Mouse (Mus musculus): ENCODE data around the gene Pmm2. TPM values are rescaled to one million over a fixed set of nuclear protein-coding genes. Genes with fewer than 3 reads are reported as not detected.

Gene Pmm2
- polyA plus RNA-seq, 1 experiment from 2014 or later: 58.7 TPM

DNA sequence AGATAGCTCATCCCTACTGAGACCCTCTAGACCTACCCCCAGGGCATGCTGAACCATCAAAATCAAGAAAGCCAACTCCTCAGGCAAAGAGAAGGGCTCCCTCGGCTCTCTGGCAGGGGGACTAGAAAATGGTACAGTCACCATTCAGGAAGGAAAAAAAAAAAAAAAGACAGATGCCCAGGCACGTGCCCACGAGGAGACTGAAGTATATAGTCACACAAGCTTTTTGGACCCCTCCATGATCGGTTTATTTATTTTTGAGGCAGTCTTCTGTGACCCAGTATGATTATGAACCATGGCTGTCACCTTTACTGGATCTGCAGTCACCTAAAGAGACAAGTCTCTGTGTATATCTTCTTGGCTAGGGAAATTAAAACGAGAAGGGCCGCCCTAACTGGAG lies 35.9 kb downstream of the Pmm2 start:
- 75% methylated on average over 6 of the region's 6 CpGs for WGBS

DNA sequence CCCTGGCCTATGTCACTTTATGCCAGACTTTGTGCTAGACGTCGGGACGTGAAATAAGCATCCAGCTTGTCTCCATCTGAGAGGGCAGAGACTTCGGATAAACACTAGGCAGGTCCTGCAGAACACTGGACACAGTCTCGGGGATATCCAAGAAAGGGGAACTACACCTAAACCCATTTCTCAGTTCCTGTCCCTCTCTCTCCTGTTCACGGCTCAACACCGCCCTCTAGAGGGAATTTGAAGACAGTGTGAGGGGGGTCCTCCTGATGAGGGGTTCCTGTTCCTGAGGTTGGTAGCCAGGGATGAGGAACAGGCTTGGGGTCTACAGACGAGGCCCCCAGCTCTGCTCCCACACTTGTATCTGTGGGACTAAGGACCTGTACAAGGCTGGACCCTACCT lies 36.7 kb downstream of the Pmm2 start:
- WGBS: 4% methylated on average over 8 of the region's 8 CpGs

More for the DNA sequence above, 35.9 kb downstream of the Pmm2 start:
- Histone ChIP-seq H3K9me3 (no peaks in the 10 kb centered on the region), H3K27ac (replicated peaks) (no peak overlapping the region), H3K4me3 (no peak overlapping the region), H3K27me3 (replicated peaks; ENCODE audit: low read depth, poor library complexity, severe bottlenecking) (peaks cover 17% of the 10 kb centered on the region), H3K4me1 (peaks cover 35% of the 10 kb centered on the region), H3K36me3 (replicated peaks) (peaks cover 10% of the 10 kb centered on the region)
- DNase-seq (ENCODE audit: low spot score): no peak

DNA sequence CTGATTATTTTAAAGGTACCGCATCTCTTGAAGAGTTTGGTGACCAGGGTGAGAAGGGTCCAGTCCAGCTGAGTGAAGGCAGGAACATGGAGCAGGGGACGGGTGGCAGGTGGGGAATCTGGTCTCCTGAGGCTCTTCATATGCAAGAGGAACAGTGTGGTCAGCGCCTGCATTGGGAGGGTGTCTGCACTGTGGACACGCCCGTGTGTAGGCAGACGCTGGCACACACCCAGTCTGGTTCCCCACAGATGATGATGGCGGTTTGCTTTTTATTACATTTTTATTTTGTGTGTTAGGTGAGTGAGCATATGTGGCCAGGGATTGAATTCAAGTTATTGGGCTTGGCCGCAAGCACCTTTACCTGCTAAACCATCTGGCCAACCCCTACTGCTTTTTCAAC lies 38.1 kb downstream of the Pmm2 start:
- Histone ChIP-seq H3K36me3 (replicated peaks) (no peaks in the 10 kb centered on the region), H3K4me1 (peaks cover 13% of the 10 kb centered on the region), H3K27ac (replicated peaks) (no peak overlapping the region), H3K27me3 (replicated peaks; ENCODE audit: low read depth, poor library complexity, severe bottlenecking) (peaks cover 17% of the 10 kb centered on the region), H3K9me3 (no peaks in the 10 kb centered on the region), H3K4me3 (no peak overlapping the region)
- no peak for DNase-seq (ENCODE audit: low spot score)
- 88% methylated on average over 8 of the region's 8 CpGs for WGBS

More for the DNA sequence above, 36.7 kb downstream of the Pmm2 start:
- Histone ChIP-seq H3K4me1 (peaks cover 26% of the 10 kb centered on the region), H3K27me3 (replicated peaks; ENCODE audit: low read depth, poor library complexity, severe bottlenecking) (peaks cover 17% of the 10 kb centered on the region), H3K4me3 (no peak overlapping the region), H3K9me3 (no peaks in the 10 kb centered on the region), H3K27ac (replicated peaks) (no peak overlapping the region), H3K36me3 (replicated peaks) (peaks cover 2% of the 10 kb centered on the region)
- DNase-seq (ENCODE audit: low spot score): peak; percentile 72

DNA sequence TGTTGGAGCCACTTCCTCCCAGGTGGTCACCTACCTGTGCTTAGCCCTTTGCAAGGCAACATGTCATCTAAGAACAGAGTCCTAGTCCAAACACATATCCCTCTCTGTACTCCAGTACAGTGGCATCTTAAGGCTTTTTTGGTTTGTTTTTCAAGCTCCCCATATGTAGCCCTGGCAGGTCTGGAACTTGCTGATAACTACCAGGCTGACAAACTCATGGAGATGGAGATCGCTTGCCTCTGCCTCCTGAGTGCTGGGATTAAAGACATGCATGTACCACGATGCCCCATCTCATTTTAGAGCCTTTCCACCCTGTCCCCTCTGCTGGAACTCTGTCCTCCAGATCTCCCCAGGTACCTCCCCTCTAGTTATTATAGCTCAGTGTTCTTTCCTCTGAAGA lies 38.8 kb downstream of the Pmm2 start:
- 68% methylated on average over 2 of the region's 2 CpGs for WGBS
- Histone ChIP-seq H3K27ac (replicated peaks) (no peak overlapping the region), H3K27me3 (replicated peaks; ENCODE audit: low read depth, poor library complexity, severe bottlenecking) (peaks cover 17% of the 10 kb centered on the region), H3K36me3 (replicated peaks) (no peaks in the 10 kb centered on the region), H3K4me3 (no peak overlapping the region), H3K9me3 (no peaks in the 10 kb centered on the region), H3K4me1 (peaks cover 6% of the 10 kb centered on the region)
- DNase-seq (ENCODE audit: low spot score): no peak

DNA sequence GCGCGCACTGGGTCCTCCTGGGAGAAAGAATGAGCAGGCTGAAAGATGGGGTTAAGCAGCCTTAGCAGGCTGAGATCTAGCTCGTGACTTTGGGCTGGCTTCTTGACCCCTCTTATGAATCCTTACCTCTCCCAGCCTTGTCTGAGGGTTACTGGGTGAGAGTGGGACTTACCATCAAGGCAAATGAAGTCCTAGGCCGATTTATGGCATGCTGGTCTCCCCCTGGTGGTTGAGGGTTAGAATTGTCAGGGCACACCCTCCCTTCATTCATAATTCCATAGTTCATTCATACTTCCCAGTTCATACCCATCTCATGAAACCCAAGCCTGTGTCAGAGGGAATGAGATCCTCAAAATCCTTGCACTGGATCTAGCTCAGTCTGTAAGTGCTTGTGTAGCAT lies 39.3 kb downstream of the Pmm2 start:
- H3K36me3 ChIP-seq (replicated peaks): no peaks in the 10 kb centered on the region
- peaks cover 17% of the 10 kb centered on the region for H3K27me3 ChIP-seq (replicated peaks; ENCODE audit: low read depth, poor library complexity, severe bottlenecking)
- DNase-seq (ENCODE audit: low spot score): peak; percentile 50
- H3K9me3 ChIP-seq: no peaks in the 10 kb centered on the region
- peaks cover under 1% of the 10 kb centered on the region; the same call in 1 of the 2 replicates for H3K4me1 ChIP-seq
- H3K27ac ChIP-seq (replicated peaks): no peak overlapping the region
- no peak overlapping the region for H3K4me3 ChIP-seq
- WGBS: 54% methylated on average over 4 of the region's 4 CpGs

DNA sequence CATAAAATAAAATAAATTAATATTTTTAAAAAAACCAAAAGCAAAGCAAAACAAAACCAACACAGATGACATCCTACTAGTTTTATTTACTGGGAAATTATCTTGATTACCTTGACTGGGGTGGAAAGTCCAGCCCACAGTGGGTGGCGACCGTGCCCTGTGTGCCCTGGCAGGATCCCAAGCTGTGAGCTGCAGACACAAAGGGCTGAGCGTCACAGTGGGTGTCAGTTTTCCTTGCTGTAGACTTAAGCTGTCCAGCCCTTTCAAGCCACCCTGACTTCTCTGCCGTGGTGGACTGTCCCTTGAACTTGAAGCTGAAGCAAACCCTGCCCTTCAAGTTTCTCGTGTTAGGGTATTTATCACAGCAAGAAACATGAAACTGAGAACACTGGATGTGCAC lies 40.6 kb downstream of the Pmm2 start:
- H3K4me1 ChIP-seq: no peaks in the 10 kb centered on the region; the same call in 1 of the 2 replicates
- WGBS: 58% methylated on average over 5 of the region's 5 CpGs

DNA sequence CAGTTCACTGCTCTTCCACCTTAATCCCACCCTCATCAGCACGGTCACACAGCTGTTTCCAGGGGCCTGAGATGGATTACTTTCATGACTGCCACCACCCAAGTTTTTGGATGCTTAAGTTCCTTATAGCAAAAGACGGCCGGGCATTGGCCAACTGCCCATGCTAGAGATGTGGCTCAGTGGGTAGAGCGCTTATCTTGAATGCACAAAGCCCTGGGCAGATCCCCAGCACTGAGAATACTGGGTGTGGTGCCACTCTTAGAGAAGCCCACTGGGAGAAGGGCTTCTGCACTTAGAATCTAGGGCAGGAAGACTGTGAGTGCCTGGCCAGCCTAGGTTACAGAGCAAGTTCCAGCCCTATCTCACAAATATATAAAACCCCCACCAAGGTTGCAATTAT lies 41.2 kb downstream of the Pmm2 start:
- H3K4me3 ChIP-seq: no peak overlapping the region
- no peak for DNase-seq (ENCODE audit: low spot score)
- peaks cover 5% of the 10 kb centered on the region for H3K27me3 ChIP-seq (replicated peaks; ENCODE audit: low read depth, poor library complexity, severe bottlenecking)

More for the DNA sequence above, 40.6 kb downstream of the Pmm2 start:
- no peaks in the 10 kb centered on the region for H3K9me3 ChIP-seq
- no peak overlapping the region for H3K27ac ChIP-seq (replicated peaks)
- H3K4me3 ChIP-seq: no peak overlapping the region
- peaks cover 11% of the 10 kb centered on the region for H3K27me3 ChIP-seq (replicated peaks; ENCODE audit: low read depth, poor library complexity, severe bottlenecking)
- DNase-seq (ENCODE audit: low spot score): no peak
- no peaks in the 10 kb centered on the region for H3K36me3 ChIP-seq (replicated peaks)

DNA sequence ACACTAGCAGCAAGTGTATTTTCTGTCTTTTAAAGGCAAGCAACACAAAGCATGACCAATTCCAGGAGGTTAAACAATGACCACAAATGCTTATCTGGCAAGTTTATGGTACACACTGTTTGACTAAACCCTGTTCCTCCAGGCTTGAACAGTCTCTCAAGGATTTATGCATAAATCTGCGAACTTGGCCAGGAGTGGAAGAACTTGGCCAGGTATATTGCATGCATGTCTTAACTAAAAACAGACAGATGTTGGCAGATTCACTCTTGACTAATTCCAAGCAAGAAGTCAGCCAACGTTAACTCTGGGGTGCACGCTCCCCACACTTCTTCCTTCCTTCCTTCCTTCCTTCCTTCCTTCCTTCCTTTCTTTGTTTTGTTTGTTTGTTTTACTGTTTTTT lies 42.3 kb downstream of the Pmm2 start:
- H3K9me3 ChIP-seq: no peaks in the 10 kb centered on the region
- H3K4me1 ChIP-seq: no peaks in the 10 kb centered on the region
- H3K4me3 ChIP-seq: no peak overlapping the region
- no peak for DNase-seq (ENCODE audit: low spot score)
- WGBS: 86% methylated on average over 3 of the region's 3 CpGs
- peaks cover 10% of the 10 kb centered on the region; the same call in 1 of the 2 replicates for H3K36me3 ChIP-seq (replicated peaks)
- no peak overlapping the region for H3K27ac ChIP-seq (replicated peaks)
- no peaks in the 10 kb centered on the region for H3K27me3 ChIP-seq (replicated peaks; ENCODE audit: low read depth, poor library complexity, severe bottlenecking)

More for the DNA sequence above, 41.2 kb downstream of the Pmm2 start:
- 89% methylated on average over 4 of the region's 4 CpGs for WGBS
- H3K9me3 ChIP-seq: no peaks in the 10 kb centered on the region
- no peaks in the 10 kb centered on the region; the same call in 1 of the 2 replicates for H3K4me1 ChIP-seq
- H3K36me3 ChIP-seq (replicated peaks): peaks cover 6% of the 10 kb centered on the region; the same call in 1 of the 2 replicates
- no peak overlapping the region for H3K27ac ChIP-seq (replicated peaks)

DNA sequence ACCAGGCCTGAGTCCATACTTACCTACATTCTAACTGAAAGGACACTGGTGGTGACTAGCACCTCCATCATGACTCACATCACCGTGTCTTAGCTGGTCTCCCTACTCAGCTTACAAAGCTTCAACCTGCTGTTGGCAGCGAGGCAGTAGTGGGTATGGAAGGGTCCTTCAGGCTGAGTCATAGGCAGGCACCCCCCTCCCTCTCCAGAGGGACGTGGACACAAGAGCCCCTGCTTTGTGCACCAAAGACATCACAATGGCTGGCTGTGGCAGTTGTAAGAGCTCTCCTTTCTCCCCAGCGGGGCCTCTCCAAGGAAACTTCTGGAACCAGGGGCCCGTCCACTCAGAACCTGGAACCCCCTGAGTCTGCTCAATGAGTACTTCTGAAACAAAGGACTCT lies 43.0 kb downstream of the Pmm2 start, which contains the start of gene Gm5767:
TSS of gene Gm5767 (plus strand) at position 301 of the 400 bp plus-strand sequence.
- Histone ChIP-seq H3K36me3 (replicated peaks) (peaks cover 14% of the 10 kb centered on the region; the same call in 1 of the 2 replicates), H3K4me3 (no peak within 1 kb of the TSS), H3K4me1 (no peaks in the 10 kb centered on the region), H3K27ac (replicated peaks) (no peak within 1 kb of the TSS), H3K27me3 (replicated peaks; ENCODE audit: low read depth, poor library complexity, severe bottlenecking) (no peaks in the 10 kb centered on the region), H3K9me3 (no peaks in the 10 kb centered on the region)
- 84% methylated on average over 5 of the region's 5 CpGs for WGBS
- no peak for DNase-seq (ENCODE audit: low spot score)

DNA sequence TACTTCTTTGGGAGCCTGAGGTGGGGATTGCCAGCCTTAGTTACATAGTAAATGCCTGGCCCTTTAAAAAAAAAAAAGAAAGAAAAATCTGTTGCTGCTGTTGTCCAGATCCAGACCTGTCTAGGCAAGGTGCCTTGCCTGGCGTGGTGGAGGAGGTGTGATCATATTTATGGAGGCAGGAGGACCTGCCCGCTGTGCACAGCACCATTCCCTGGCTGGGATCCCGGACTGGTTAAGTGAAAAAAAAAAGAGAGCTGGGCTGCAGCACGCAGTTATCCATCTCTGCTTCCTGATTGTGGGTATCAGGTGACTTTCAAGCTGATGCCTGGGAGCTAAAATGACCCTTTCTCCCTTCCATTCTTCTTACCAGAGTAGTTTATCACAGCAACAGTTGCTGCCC lies 47.6 kb downstream of the Pmm2 start:
- no peak for DNase-seq (ENCODE audit: low spot score)
- 91% methylated on average over 4 of the region's 4 CpGs for WGBS
- H3K9me3 ChIP-seq: no peaks in the 10 kb centered on the region
- H3K27ac ChIP-seq (replicated peaks): no peak overlapping the region
- peaks cover 55% of the 10 kb centered on the region for H3K36me3 ChIP-seq (replicated peaks)
- no peak overlapping the region for H3K4me3 ChIP-seq
- H3K27me3 ChIP-seq (replicated peaks; ENCODE audit: low read depth, poor library complexity, severe bottlenecking): no peaks in the 10 kb centered on the region
- H3K4me1 ChIP-seq: no peaks in the 10 kb centered on the region

DNA sequence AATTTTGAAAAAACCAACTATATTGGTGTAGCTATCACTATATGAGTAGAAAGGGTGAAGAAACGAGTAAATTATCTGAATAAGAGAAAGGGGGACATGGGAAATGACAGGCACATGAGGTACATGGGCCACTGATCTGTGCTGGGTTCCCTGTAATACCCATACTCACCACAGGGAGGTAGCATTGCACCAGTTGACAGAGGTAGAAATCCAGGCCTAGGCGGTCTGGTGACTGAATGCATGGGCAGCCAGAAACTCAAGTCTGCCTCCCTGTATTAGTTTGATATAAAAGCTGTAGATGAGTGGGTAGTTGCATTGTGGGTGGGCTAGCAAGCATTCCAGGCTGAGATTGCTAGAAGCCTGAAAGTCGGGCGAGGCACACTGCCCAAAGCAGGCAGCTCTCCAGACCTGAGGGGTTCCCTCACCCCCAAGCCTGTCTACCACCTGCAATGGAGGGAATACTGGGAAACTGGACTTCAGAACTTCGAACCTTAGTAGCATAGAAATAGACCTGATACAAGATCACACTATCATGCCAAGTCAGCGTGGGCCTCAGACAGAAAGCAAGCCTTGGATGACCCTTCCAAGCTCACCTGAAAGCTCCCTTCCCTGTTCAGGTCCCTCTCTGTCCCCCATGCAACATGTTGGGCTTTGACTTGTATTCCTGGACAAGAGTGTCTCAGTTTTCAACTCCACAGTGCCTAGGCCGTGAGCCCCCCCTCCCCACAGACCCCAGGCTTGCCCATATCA lies 48.8 kb downstream of the Pmm2 start:
- Histone ChIP-seq H3K27ac (replicated peaks) (no peak overlapping the region), H3K9me3 (no peaks in the 10 kb centered on the region), H3K4me3 (no peak overlapping the region), H3K36me3 (replicated peaks) (peaks cover 68% of the 10 kb centered on the region), H3K27me3 (replicated peaks; ENCODE audit: low read depth, poor library complexity, severe bottlenecking) (no peaks in the 10 kb centered on the region), H3K4me1 (no peaks in the 10 kb centered on the region)
- DNase-seq (ENCODE audit: low spot score): peak; percentile 67
- 63% methylated on average over 7 of the region's 7 CpGs for WGBS

DNA sequence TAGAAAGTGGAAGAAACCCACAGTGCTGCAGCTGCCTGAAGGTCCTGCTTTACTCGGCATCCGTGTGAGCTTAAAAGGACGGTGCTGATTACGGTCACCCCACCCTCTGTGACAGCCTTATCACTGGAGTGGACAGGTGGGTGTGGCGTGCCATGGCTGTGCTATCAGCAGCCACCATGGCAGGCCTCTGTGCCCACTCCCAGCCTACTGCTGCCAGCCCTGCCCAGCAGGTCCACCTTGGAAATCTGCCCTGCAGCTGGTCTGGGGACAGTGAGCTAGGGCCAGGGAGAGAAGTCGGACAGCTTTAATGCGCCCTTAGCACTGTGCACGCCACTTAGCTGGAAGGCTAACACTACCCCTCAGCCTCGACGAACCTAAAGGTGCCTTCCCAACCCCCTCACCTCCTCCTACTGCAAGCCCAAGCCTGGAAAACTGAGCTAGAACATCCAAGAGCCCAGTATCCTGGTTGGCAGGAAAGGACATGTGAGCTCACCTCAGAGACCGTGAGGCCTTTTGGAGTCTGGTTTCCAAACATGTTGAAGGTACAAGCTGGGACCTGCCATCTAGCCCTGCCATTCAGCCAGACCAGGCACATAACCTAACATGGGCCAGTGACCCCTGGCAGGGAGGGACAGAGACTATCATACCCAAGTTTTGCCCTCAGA lies 49.5 kb downstream of the Pmm2 start:
- no peaks in the 10 kb centered on the region for H3K27me3 ChIP-seq (replicated peaks; ENCODE audit: low read depth, poor library complexity, severe bottlenecking)
- no peak overlapping the region for H3K4me3 ChIP-seq
- 84% methylated on average over 11 of the region's 11 CpGs for WGBS
- H3K27ac ChIP-seq (replicated peaks): no peak overlapping the region
- H3K36me3 ChIP-seq (replicated peaks): peaks cover 75% of the 10 kb centered on the region
- no peaks in the 10 kb centered on the region for H3K4me1 ChIP-seq
- H3K9me3 ChIP-seq: no peaks in the 10 kb centered on the region
- no peak for DNase-seq (ENCODE audit: low spot score)

Measured in embryonic facial prominence, embryonic 10.5 days (tissue).